Mouse (Mus musculus) hindbrain, embryonic 12.5 days (tissue): ENCODE measurements around the gene Slc27a1. TPM values are rescaled to one million over a fixed set of nuclear protein-coding genes. Genes with fewer than 3 reads are reported as not detected.

Experiments used
- ATAC-seq: fragments of 200-750 bp; cut with Nextera tagmentation; 2 replicates; pipeline ENCODE4 v1.8.0; 2017; ENCODE audit warnings: moderate TSS enrichment; ENCODE audit not compliant: low FRiP score
- H3K27ac ChIP-seq: fragments of 300-500 bp; sonication (generic); 2 replicates; pipeline ENCODE4 v1.5.1; 2016; ENCODE audit warnings: mild to moderate bottlenecking
- H3K27me3 ChIP-seq: fragments of 300-500 bp; sonication (generic); 2 replicates; pipeline ENCODE4 v1.6.1; 2016; ENCODE audit warnings: mild to moderate bottlenecking
- H3K36me3 ChIP-seq: fragments of 300-500 bp; sonication (generic); 2 replicates; pipeline ENCODE4 v1.6.1; 2016; ENCODE audit warnings: mild to moderate bottlenecking
- H3K4me1 ChIP-seq: fragments of 300-500 bp; sonication (generic); 2 replicates; pipeline ENCODE4 v1.6.1; 2016
- H3K4me2 ChIP-seq: fragments of 300-500 bp; sonication (generic); replicated peaks from 2 replicates; pipeline ENCODE4 v1.6.1; 2016; ENCODE audit warnings: mild to moderate bottlenecking
- H3K4me3 ChIP-seq: fragments of 300-500 bp; sonication (generic); 2 replicates; pipeline ENCODE4 v1.5.1; 2016; ENCODE audit warnings: mild to moderate bottlenecking
- H3K9ac ChIP-seq: fragments of 300-500 bp; sonication (generic); 2 replicates; pipeline ENCODE4 v1.6.1; 2016; ENCODE audit warnings: mild to moderate bottlenecking, moderate library complexity
- H3K9me3 ChIP-seq: fragments of 300-500 bp; sonication (generic); replicated peaks from 2 replicates; pipeline ENCODE4 v1.6.1; 2016; ENCODE audit warnings: mild to moderate bottlenecking
- WGBS: fragments of 180-500 bp; shearing (Covaris S2); methylation state at CpG from one replicate; pipeline ENCODE4 v1.1.7; 2016; 5-methylcytosine and 5-hydroxymethylcytosine counted together
- polyA plus RNA-seq: library from polyadenylated mRNA; unstranded; fragments of >200 nt; fragmentation: Nextera tagmentation; extraction: Ambion mirVana; gene quantifications from 2 replicates; pipeline ENCODE4 v1.2.1, GENCODE M21; 2016

The Slc27a1 gene
- polyA plus RNA-seq, 1 experiment from 2014 or later: 54.8 TPM

- H3K9me3 ChIP-seq: no peaks in the 10 kb centered on the region
Observed at GRCm38 (mm10) chr8:71560071-71560470, 8.6 kb upstream of the Slc27a1 start.

GRCm38 (mm10) chr8:71560765-71561164 is 7.9 kb upstream of the Slc27a1 start:
- Histone ChIP-seq H3K27me3 (peaks cover 93% of the 10 kb centered on the region), H3K36me3 (no peaks in the 10 kb centered on the region), H3K4me2 (no peak overlapping the region), H3K4me3 (no peak overlapping the region), H3K9ac (no peak overlapping the region), H3K4me1 (peaks cover 13% of the 10 kb centered on the region; the same call in 1 of the 2 replicates), H3K9me3 (no peaks in the 10 kb centered on the region), H3K27ac (no peak overlapping the region)
- 90% methylated on average over 5 of the region's 5 CpGs for WGBS
- ATAC-seq: no peak

More at GRCm38 (mm10) chr8:71560071-71560470, 8.6 kb upstream of the Slc27a1 start:
- Histone ChIP-seq H3K4me1 (peaks cover 13% of the 10 kb centered on the region; the same call in 1 of the 2 replicates), H3K36me3 (no peaks in the 10 kb centered on the region), H3K27ac (no peak overlapping the region), H3K27me3 (peaks cover 96% of the 10 kb centered on the region), H3K9ac (no peak overlapping the region), H3K4me2 (no peak overlapping the region), H3K4me3 (no peak overlapping the region)
- no peak for ATAC-seq
- 86% methylated on average over 3 of the region's 3 CpGs for WGBS

- Histone ChIP-seq H3K27me3 (peaks cover 92% of the 10 kb centered on the region), H3K4me1 (peaks cover 13% of the 10 kb centered on the region; the same call in 1 of the 2 replicates), H3K4me3 (no peak overlapping the region), H3K9ac (no peak overlapping the region), H3K36me3 (no peaks in the 10 kb centered on the region), H3K9me3 (no peaks in the 10 kb centered on the region), H3K4me2 (no peak overlapping the region), H3K27ac (no peak overlapping the region)
- WGBS: 5% methylated on average over 15 of the region's 15 CpGs
- ATAC-seq: 0 out of 2 replicates have a peak, but pooled peaks have one; percentile 46
Observed at GRCm38 (mm10) chr8:71561401-71561800, 7.3 kb upstream of the Slc27a1 start.

- 0 out of 2 replicates have a peak, but pooled peaks have one; percentile 21 for ATAC-seq
- no peaks in the 10 kb centered on the region for H3K9me3 ChIP-seq
- H3K4me2 ChIP-seq: peak overlapping the region; percentile 42
- H3K36me3 ChIP-seq: no peaks in the 10 kb centered on the region
- no peak overlapping the region for H3K9ac ChIP-seq
- WGBS: 1% methylated on average over 33 of the region's 33 CpGs
- H3K27ac ChIP-seq: no peak overlapping the region
- peaks cover 13% of the 10 kb centered on the region; the same call in 1 of the 2 replicates for H3K4me1 ChIP-seq
- H3K27me3 ChIP-seq: peaks cover 88% of the 10 kb centered on the region
- H3K4me3 ChIP-seq: peak overlapping the region; percentile 18; the same call in 1 of the 2 replicates
Observed at GRCm38 (mm10) chr8:71562751-71563150, 5.9 kb upstream of the Slc27a1 start.

- Histone ChIP-seq H3K4me2 (no peak overlapping the region), H3K4me1 (peaks cover 16% of the 10 kb centered on the region), H3K27ac (no peak overlapping the region), H3K9ac (no peak overlapping the region), H3K27me3 (peaks cover 88% of the 10 kb centered on the region), H3K9me3 (no peaks in the 10 kb centered on the region), H3K4me3 (no peak overlapping the region), H3K36me3 (no peaks in the 10 kb centered on the region)
- WGBS: 94% methylated on average over 4 of the region's 4 CpGs
- no peak for ATAC-seq
Observed at GRCm38 (mm10) chr8:71563992-71564391, 4.7 kb upstream of the Slc27a1 start.

GRCm38 (mm10) chr8:71566501-71566900 is 2.2 kb upstream of the Slc27a1 start, which contains the start of gene Nxnl1:
Gene Nxnl1, minus strand, starts transcription at chr8:71566601.
- Histone ChIP-seq H3K9me3 (no peaks in the 10 kb centered on the region), H3K4me3 (no peak within 1 kb of the TSS), H3K27ac (no peak within 1 kb of the TSS), H3K9ac (peak within 1 kb of the TSS; percentile 13; the same call in 1 of the 2 replicates), H3K36me3 (no peaks in the 10 kb centered on the region), H3K4me1 (peaks cover 25% of the 10 kb centered on the region), H3K27me3 (peaks cover 64% of the 10 kb centered on the region), H3K4me2 (no peak within 1 kb of the TSS)
- no peak for ATAC-seq
- WGBS: 54% methylated on average over 3 of the region's 3 CpGs

GRCm38 (mm10) chr8:71567587-71567986 is 1.1 kb upstream of the Slc27a1 start:
- Histone ChIP-seq H3K27me3 (peaks cover 53% of the 10 kb centered on the region), H3K9ac (no peak overlapping the region), H3K4me3 (no peak overlapping the region), H3K9me3 (no peaks in the 10 kb centered on the region), H3K27ac (no peak overlapping the region), H3K4me1 (peaks cover 23% of the 10 kb centered on the region), H3K4me2 (no peak overlapping the region), H3K36me3 (no peaks in the 10 kb centered on the region)
- 71% methylated on average over 7 of the region's 7 CpGs for WGBS
- no peak for ATAC-seq

GRCm38 (mm10) chr8:71568941-71569340 is 259 bp downstream of the Slc27a1 start:
- Histone ChIP-seq H3K9ac (peak overlapping the region; percentile 73; the same call in 1 of the 2 replicates), H3K4me2 (peak overlapping the region; percentile 91), H3K4me1 (peaks cover 17% of the 10 kb centered on the region), H3K4me3 (peak overlapping the region; percentile 56), H3K36me3 (no peaks in the 10 kb centered on the region), H3K27ac (peak overlapping the region; percentile 78), H3K27me3 (peaks cover 40% of the 10 kb centered on the region), H3K9me3 (no peaks in the 10 kb centered on the region)
- no peak for ATAC-seq
- 13% methylated on average over 6 of the region's 6 CpGs for WGBS

GRCm38 (mm10) chr8:71569366-71570290 is 946 bp downstream of the Slc27a1 start:
- Histone ChIP-seq H3K9ac (peak overlapping the region; percentile 73), H3K36me3 (no peaks in the 10 kb centered on the region), H3K4me3 (peak overlapping the region; percentile 56), H3K27me3 (peaks cover 33% of the 10 kb centered on the region), H3K9me3 (no peaks in the 10 kb centered on the region), H3K4me1 (peaks cover 17% of the 10 kb centered on the region), H3K4me2 (peak overlapping the region; percentile 91), H3K27ac (peak overlapping the region; percentile 78)
- peak; percentile 84 for ATAC-seq
- WGBS: under 1% methylated on average over 51 of the region's 51 CpGs

- Histone ChIP-seq H3K9me3 (no peaks in the 10 kb centered on the region), H3K4me2 (peak overlapping the region; percentile 91), H3K9ac (peak overlapping the region; percentile 73), H3K27me3 (peaks cover 32% of the 10 kb centered on the region), H3K4me1 (peaks cover 17% of the 10 kb centered on the region), H3K36me3 (no peaks in the 10 kb centered on the region), H3K27ac (peak overlapping the region; percentile 80), H3K4me3 (peak overlapping the region; percentile 56)
- WGBS: under 1% methylated on average over 41 of the region's 41 CpGs
- peak; percentile 90 for ATAC-seq
Observed at GRCm38 (mm10) chr8:71570291-71570954, 1.7 kb downstream of the Slc27a1 start.

- Histone ChIP-seq H3K9ac (no peak overlapping the region), H3K27me3 (peaks cover 19% of the 10 kb centered on the region), H3K9me3 (no peaks in the 10 kb centered on the region), H3K27ac (0 out of 2 replicates have a peak overlapping the region, but pooled peaks have one; percentile 35), H3K4me2 (peak overlapping the region; percentile 91), H3K4me3 (no peak overlapping the region), H3K4me1 (peaks cover 17% of the 10 kb centered on the region), H3K36me3 (no peaks in the 10 kb centered on the region)
- ATAC-seq: no peak
- 93% methylated on average over 2 of the region's 2 CpGs for WGBS
Observed at GRCm38 (mm10) chr8:71572077-71572476, 3.4 kb downstream of the Slc27a1 start.
